Mouse (Mus musculus) heart, embryonic 16.5 days (tissue): ENCODE results near the gene Nlrp1b. TPM values are rescaled to one million over a fixed set of nuclear protein-coding genes. Genes with fewer than 3 reads are reported as not detected.

Source experiments
- ATAC-seq: fragments of 200-750 bp; cut with Nextera tagmentation; replicated peaks from 2 replicates; pipeline ENCODE4 v1.8.0; 2017; ENCODE audit warnings: moderate number of reproducible peaks; ENCODE audit not compliant: insufficient read depth, low FRiP score; ENCODE audit errors: extremely low read depth
- H3K27ac ChIP-seq: fragments of 300-500 bp; sonication (generic); 2 replicates; pipeline ENCODE4 v1.5.1; 2014; ENCODE audit warnings: mild to moderate bottlenecking, low read length, control low read depth, moderate library complexity
- H3K27me3 ChIP-seq: fragments of 300-500 bp; sonication (generic); 2 replicates; pipeline ENCODE4 v1.6.1; 2014; ENCODE audit warnings: low read length, mixed read lengths; ENCODE audit not compliant: control insufficient read depth, insufficient read depth
- H3K36me3 ChIP-seq: fragments of 300-500 bp; sonication (generic); 2 replicates; pipeline ENCODE4 v1.6.1; 2014; ENCODE audit not compliant: control insufficient read depth, insufficient read depth
- H3K4me1 ChIP-seq: fragments of 300-500 bp; sonication (generic); 2 replicates; pipeline ENCODE4 v1.6.1; 2014; ENCODE audit warnings: low read length, mixed read lengths; ENCODE audit not compliant: control insufficient read depth, insufficient read depth
- H3K4me2 ChIP-seq: fragments of 300-500 bp; sonication (generic); 2 replicates; pipeline ENCODE4 v1.6.1; 2014; ENCODE audit warnings: low read depth, mild to moderate bottlenecking, control low read depth, low read length
- H3K4me3 ChIP-seq: fragments of 300-500 bp; sonication (generic); 2 replicates; pipeline ENCODE4 v1.5.1; 2014; ENCODE audit warnings: mild to moderate bottlenecking, control low read depth, low read length
- H3K9ac ChIP-seq: fragments of 300-500 bp; sonication (generic); 2 replicates; pipeline ENCODE4 v1.6.1; 2014; ENCODE audit warnings: low read length, control low read depth
- H3K9me3 ChIP-seq: fragments of 300-500 bp; sonication (generic); replicated peaks from 2 replicates; pipeline ENCODE4 v1.6.1; 2016; ENCODE audit warnings: low read length; ENCODE audit not compliant: control insufficient read depth
- WGBS: fragments of 180-500 bp; shearing (Covaris S2); extraction: QIAGEN DNeasy Blood & Tissue Kit; methylation state at CpG from one replicate; pipeline ENCODE4 v1.1.7; 2014; 5-methylcytosine and 5-hydroxymethylcytosine counted together
- polyA plus RNA-seq: library from polyadenylated mRNA; unstranded; fragments of >200 nt; fragmentation: Nextera tagmentation; extraction: Ambion mirVana; gene quantifications from 2 replicates; pipeline ENCODE4 v1.2.1, GENCODE M21; 2015

Nlrp1b gene
- polyA plus RNA-seq, 1 experiment from 2014 or later: 0.09 TPM

GRCm38 (mm10) chr11:71155272-71155671 is 75.3 kb downstream of the Nlrp1b start:
- Histone ChIP-seq H3K27ac (no peak overlapping the region), H3K9me3 (no peaks in the 10 kb centered on the region), H3K36me3 (no peaks in the 10 kb centered on the region), H3K27me3 (no peaks in the 10 kb centered on the region), H3K9ac (no peak overlapping the region), H3K4me3 (no peak overlapping the region), H3K4me2 (no peak overlapping the region), H3K4me1 (no peaks in the 10 kb centered on the region)
- 73% methylated on average over 1 of the region's 1 CpGs for WGBS
- ATAC-seq: no peak

- no peak within 1 kb of the TSS for H3K9ac ChIP-seq
- no peaks in the 10 kb centered on the region for H3K36me3 ChIP-seq
- H3K27ac ChIP-seq: no peak within 1 kb of the TSS
- no peak within 1 kb of the TSS for H3K4me3 ChIP-seq
- no peaks in the 10 kb centered on the region for H3K9me3 ChIP-seq
- no peak for ATAC-seq
- H3K27me3 ChIP-seq: no peaks in the 10 kb centered on the region
- no peak within 1 kb of the TSS for H3K4me2 ChIP-seq
- H3K4me1 ChIP-seq: no peaks in the 10 kb centered on the region
- WGBS: 56% methylated on average over 3 of the region's 3 CpGs
These were observed 85.9 kb downstream of the Nlrp1b start, which contains the start of gene Nlrp1a for GRCm38 (mm10) chr11:71144661-71145060. TSS of gene Nlrp1a (minus strand) at chr11:71144704.

GRCm38 (mm10) chr11:71142031-71142430 is 88.5 kb downstream of the Nlrp1b start:
- Histone ChIP-seq H3K9ac (no peak overlapping the region), H3K36me3 (no peaks in the 10 kb centered on the region), H3K4me1 (no peaks in the 10 kb centered on the region), H3K4me2 (no peak overlapping the region), H3K27me3 (no peaks in the 10 kb centered on the region), H3K27ac (no peak overlapping the region), H3K9me3 (no peaks in the 10 kb centered on the region), H3K4me3 (no peak overlapping the region)
- ATAC-seq: no peak
- 70% methylated on average over 1 of the region's 1 CpGs for WGBS

DNA sequence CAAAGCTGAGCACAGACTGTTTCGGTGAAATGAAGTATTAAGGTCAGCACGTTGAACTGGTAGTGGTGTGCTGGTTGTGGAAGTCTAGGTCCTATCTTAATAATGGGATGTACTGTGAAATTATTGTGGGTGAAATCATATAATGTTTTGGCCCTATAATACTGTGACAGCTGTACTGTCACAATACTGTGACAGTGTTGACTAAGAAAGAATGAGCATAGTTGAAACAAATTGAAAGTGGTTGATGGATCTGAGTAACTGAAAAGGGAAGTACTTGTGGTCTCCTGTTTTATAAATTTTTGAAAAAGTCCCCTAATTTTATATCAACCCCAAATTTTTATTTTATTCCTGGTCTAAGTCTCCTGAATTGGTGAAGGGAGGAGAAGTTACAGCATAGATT is 123.4 kb downstream of the Nlrp1b start:
- 64% methylated on average over 2 of the region's 2 CpGs for WGBS
- H3K36me3 ChIP-seq: no peaks in the 10 kb centered on the region

GRCm38 (mm10) chr11:71106261-71107021 is 124.1 kb downstream of the Nlrp1b start:
- no peaks in the 10 kb centered on the region for H3K27me3 ChIP-seq
- H3K4me1 ChIP-seq: no peaks in the 10 kb centered on the region
- no peak overlapping the region for H3K27ac ChIP-seq
- no peaks in the 10 kb centered on the region for H3K36me3 ChIP-seq
- H3K9ac ChIP-seq: no peak overlapping the region
- H3K4me2 ChIP-seq: no peak overlapping the region
- no peak for ATAC-seq
- no peaks in the 10 kb centered on the region for H3K9me3 ChIP-seq
- no peak overlapping the region for H3K4me3 ChIP-seq

More for the DNA sequence above, 123.4 kb downstream of the Nlrp1b start:
- H3K27me3 ChIP-seq: no peaks in the 10 kb centered on the region
- no peaks in the 10 kb centered on the region for H3K4me1 ChIP-seq
- H3K9me3 ChIP-seq: no peaks in the 10 kb centered on the region
- no peak overlapping the region for H3K4me2 ChIP-seq
- H3K27ac ChIP-seq: no peak overlapping the region
- no peak overlapping the region for H3K9ac ChIP-seq
- no peak overlapping the region for H3K4me3 ChIP-seq
- no peak for ATAC-seq

GRCm38 (mm10) chr11:71103931-71104330 is 126.6 kb downstream of the Nlrp1b start:
- Histone ChIP-seq H3K9ac (no peak overlapping the region), H3K4me1 (no peaks in the 10 kb centered on the region)
- ATAC-seq: no peak

More at GRCm38 (mm10) chr11:71103931-71104330, 126.6 kb downstream of the Nlrp1b start:
- Histone ChIP-seq H3K4me2 (no peak overlapping the region), H3K9me3 (no peaks in the 10 kb centered on the region), H3K27ac (no peak overlapping the region), H3K27me3 (no peaks in the 10 kb centered on the region), H3K4me3 (no peak overlapping the region), H3K36me3 (no peaks in the 10 kb centered on the region)

Other genes with a start within 250 kb of the Nlrp1b start
- 279 and 291 TPM in 2 replicates for gene C1qbp, start 247.7 kb downstream of the Nlrp1b start, polyA plus RNA-seq
- 12.4 and 13.0 TPM in 2 replicates for gene Dhx33, start 226.3 kb downstream of the Nlrp1b start, polyA plus RNA-seq
- 25.3 and 26.2 TPM in 2 replicates for gene Mis12, start 211.1 kb downstream of the Nlrp1b start, polyA plus RNA-seq
- 33.8 and 35.1 TPM in 2 replicates for gene Derl2, start 210.9 kb downstream of the Nlrp1b start, polyA plus RNA-seq
- 18.0 and 20.9 TPM in 2 replicates for gene 6330403K07Rik, start 197.2 kb downstream of the Nlrp1b start, polyA plus RNA-seq
- gene Nlrp1a, start 86.0 kb downstream of the Nlrp1b start, polyA plus RNA-seq: 0.14 and 0.20 TPM in 2 replicates